Mouse (Mus musculus) heart, adult 18-20 months (tissue): Measurements from ENCODE around the gene Rbm18. TPM values are rescaled to one million over a fixed set of nuclear protein-coding genes. Genes with fewer than 3 reads are reported as not detected.

Experiments
- DNase-seq, 2 experiments: peaks; one replicate each; pipeline ENCODE4 v3.0.0; 2021 to 2022; ENCODE audit warnings: mixed read lengths in 1 of 2
- total RNA-seq, 2 experiments: library from RNA; stranded (reverse); gene quantifications; 2 replicates each; pipeline ENCODE4 v1.2.3; 2021

Gene Rbm18
- total RNA-seq, 2 experiments from 2014 or later: 34.5 to 34.9 TPM

- peak in 1 of 2 experiments; percentile 46 for DNase-seq
Observed at GRCm38 (mm10) chr2:36073781-36074180, 62.8 kb downstream of the Rbm18 start.

- no peak for DNase-seq
Observed at GRCm38 (mm10) chr2:36071660-36072305, 64.8 kb downstream of the Rbm18 start.

GRCm38 (mm10) chr2:36067132-36067531 lies 69.4 kb downstream of the Rbm18 start:
- no peak for DNase-seq

Other genes starting within 250 kb of the Rbm18 start
- 1 to 10 TPM; 1.1 to 1.9 TPM for gene Ttll11, start 156.9 kb downstream of the Rbm18 start, total RNA-seq
- gene Ndufa8, start 87.4 kb downstream of the Rbm18 start, total RNA-seq: 100 to 1,000 TPM; 687 to 800 TPM
- not detected for gene Morn5, start 87.3 kb downstream of the Rbm18 start, total RNA-seq
- gene Lhx6, start 31.4 kb downstream of the Rbm18 start, total RNA-seq: 1 to 10 TPM; 1.6 to 1.7 TPM
- gene Mrrf, start 384 bp downstream of the Rbm18 start, total RNA-seq: 10 to 100 TPM; 38.6 to 44.5 TPM
- gene Ptgs1, start 93.7 kb upstream of the Rbm18 start, total RNA-seq: 10 to 100 TPM; 12.4 to 16.1 TPM
- gene Olfr338, start 236.7 kb upstream of the Rbm18 start, total RNA-seq: not detected